Mouse (Mus musculus) layer of hippocampus, adult 18-20 months (tissue): ENCODE data around the gene Gm1043. TPM values are rescaled to one million over a fixed set of nuclear protein-coding genes. Genes with fewer than 3 reads are reported as not detected.

Experiments used
- DNase-seq, 2 experiments: peaks; one replicate each; pipeline ENCODE4 v3.0.0; 2022; ENCODE audit warnings: low spot score in 2 of 2
- total RNA-seq, 2 experiments: library from RNA; stranded (reverse); gene quantifications; 2 replicates each; pipeline ENCODE4 v1.2.3; 2021

Gm1043 gene
- total RNA-seq, 2 experiments from 2014 or later: 27.1 to 29.1 TPM

GRCm38 (mm10) chr5:37198011-37198688 is 113.0 kb downstream of the Gm1043 start:
- DNase-seq: no peak

DNA sequence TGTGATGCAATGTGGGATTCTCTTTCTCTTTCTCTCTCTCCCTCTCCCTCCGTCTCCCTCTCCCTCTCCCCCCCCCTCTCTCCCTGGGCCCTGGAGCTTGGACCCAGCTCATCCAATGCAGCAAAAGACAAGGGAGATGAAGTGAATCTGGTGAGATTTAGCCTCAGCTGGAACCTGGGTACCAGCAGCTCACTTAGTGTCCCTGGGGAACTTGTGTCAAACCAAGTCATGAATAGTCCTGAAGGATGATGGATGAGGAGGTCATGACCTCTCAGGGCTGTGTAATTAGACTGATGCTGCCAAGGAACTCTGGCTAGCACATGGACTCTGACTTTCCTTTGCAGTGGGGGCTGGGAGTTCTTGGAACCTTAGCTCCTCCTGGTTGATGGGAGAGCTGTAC is 117.1 kb downstream of the Gm1043 start:
- DNase-seq: no peak

DNA sequence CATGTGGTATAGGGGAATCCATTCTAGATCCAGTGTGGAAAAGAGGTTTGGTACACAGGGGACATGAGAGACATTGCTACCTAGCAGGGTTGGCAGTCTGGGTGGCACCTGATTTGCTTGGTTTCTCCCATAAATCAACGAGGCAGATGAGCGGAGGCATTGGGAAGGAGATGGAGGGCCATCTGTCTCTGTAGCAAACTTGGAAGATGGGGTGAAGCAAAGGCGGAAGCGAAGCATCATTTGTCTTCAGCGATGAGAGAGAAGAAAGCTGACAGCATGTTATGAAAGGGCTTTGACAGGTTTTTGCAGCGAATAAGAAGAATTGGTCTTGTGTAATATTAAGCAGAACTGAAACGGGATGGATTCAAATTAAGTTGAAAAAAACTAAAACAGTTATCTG is 119.7 kb downstream of the Gm1043 start:
- DNase-seq: peak in 1 of 2 experiments; percentile 57

DNA sequence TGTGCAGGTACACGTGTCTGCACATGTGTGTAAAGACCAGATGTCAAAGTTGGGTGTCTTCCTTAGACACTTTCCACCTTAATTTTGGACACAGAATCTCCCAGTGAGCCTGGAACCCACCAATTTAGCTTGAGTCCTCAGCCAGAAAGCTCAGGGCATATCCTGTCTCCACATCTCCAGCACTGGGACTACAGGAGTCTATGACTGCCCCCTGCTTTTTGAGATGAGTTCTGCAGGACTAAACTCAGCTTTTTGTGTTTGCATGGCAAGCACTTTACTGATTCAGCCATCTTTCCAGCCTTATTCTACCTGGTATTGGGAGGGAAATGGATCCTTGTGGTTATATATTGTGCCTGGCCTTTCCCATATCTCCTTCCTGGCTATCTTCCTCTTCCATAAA is 120.2 kb downstream of the Gm1043 start:
- DNase-seq: peak in 1 of 2 experiments; percentile 39

DNA sequence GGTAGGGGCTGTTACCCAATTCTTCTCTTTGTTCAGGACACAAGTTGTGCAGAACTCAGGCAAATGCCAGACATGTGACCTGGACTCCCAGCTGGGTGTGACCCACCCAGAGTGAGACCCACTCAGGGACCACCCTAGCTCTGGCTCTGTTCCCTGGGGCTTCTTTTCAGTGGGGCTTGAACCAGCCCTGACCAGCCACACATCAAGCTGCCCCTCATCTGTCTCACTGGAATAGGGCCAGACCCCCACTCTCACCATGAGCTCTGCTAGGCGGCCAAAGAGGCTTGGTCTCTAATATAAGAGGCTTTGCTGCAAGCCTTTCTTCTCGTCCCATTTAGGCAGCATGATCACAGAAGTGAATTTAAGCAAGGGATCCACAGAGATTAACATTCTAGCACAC is 121.2 kb downstream of the Gm1043 start:
- DNase-seq: no peak

- DNase-seq: peak in 1 of 2 experiments; percentile 62
These were observed 128.0 kb downstream of the Gm1043 start for GRCm38 (mm10) chr5:37212938-37213708.

GRCm38 (mm10) chr5:37213709-37214103 is 128.5 kb downstream of the Gm1043 start:
- DNase-seq: no peak

DNA sequence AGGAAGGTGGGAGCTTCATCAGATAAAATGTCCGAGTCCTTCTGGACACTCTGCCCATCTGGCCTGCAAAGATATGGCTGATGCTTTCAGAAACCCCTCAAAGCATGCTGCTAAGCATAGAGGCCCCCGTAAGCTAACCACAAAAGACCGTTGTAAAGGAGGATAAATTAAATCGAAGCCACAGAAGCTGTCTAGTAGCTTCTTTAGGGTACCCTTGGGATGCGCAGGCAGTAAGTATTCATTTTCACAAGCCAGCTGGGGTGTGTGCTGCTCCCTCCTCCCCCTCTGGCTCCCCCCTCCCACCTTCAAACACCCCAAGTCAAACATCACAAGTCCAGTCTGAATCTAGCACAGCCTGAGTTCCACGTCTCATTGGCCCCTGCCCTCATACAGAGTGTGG is 129.4 kb downstream of the Gm1043 start:
- no peak for DNase-seq

- no peak for DNase-seq
These were observed 130.1 kb downstream of the Gm1043 start for GRCm38 (mm10) chr5:37215276-37215675.

- DNase-seq: no peak
These were observed 134.4 kb downstream of the Gm1043 start for GRCm38 (mm10) chr5:37219615-37220014.

DNA sequence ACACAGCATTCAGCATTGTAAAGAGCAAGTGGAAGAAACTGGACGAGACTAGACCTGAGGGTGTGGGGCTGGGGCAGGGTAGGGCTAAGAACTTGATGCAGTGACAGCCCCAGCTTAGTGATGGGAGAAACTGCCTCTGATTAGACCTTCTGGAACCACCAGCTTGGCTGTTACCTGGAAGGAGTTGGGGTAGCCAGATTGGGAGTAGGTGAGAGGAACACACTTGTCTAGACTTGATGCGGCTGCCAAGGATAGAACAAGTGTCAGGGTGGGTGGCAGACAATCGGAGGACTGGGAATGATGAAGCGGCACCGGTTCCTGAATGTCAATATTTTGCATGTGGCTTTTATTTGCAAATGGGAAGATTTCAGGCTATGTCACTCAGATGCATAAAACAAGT is 135.4 kb downstream of the Gm1043 start:
- peak in 1 of 2 experiments; percentile 45 for DNase-seq

GRCm38 (mm10) chr5:37221563-37221962 is 136.4 kb downstream of the Gm1043 start:
- no peak for DNase-seq

GRCm38 (mm10) chr5:37222316-37222715 is 137.1 kb downstream of the Gm1043 start:
- DNase-seq: no peak

- DNase-seq: no peak
These were observed 140.5 kb downstream of the Gm1043 start for GRCm38 (mm10) chr5:37225708-37226107.

- no peak for DNase-seq
These were observed 142.9 kb downstream of the Gm1043 start for GRCm38 (mm10) chr5:37227956-37228680.

DNA sequence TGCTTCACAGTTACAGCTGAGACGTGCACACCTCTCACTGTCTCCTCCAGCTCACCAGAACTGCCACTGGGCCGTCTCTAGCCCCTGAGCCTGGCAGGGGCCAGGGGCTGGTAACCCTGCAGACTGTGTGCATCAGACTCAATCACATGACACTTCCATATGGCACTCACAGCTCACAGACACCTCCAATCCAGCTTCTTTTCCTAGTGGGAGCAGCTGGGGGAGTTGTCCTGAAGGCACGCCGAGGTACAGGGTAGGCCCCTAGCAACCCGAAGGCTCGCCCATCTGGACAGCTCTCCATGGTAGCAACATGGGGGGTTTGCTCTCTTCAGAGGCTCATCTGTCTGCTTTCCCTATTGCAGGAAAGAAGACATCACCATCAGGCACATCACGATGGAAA is 143.7 kb downstream of the Gm1043 start:
- no peak for DNase-seq

- DNase-seq: peak in 1 of 2 experiments; percentile 86
These were observed 147.9 kb downstream of the Gm1043 start for GRCm38 (mm10) chr5:37233010-37233557.

- peak in 1 of 2 experiments; percentile 34 for DNase-seq
These were observed 153.5 kb downstream of the Gm1043 start for GRCm38 (mm10) chr5:37238654-37239053.

GRCm38 (mm10) chr5:37240550-37240949 is 155.4 kb downstream of the Gm1043 start:
- no peak for DNase-seq

DNA sequence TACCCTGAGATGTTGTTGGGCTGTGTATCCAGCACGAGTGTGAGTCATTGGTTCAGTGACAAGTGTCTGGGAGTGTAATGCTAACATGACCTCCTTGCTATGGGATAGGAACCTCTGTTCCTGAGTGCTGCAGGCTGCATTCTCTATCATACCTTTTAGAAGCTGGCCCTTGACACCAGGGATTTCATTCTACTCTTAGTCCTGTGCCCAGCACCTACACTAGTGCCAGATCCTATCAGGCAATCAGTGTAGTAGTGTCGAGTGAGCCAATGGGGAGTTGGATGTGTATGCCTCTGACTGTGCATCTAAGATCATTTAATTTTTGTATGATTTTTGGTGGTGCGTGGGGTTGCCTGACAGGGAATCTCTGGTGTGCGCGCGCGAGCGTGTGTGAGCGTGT is 156.1 kb downstream of the Gm1043 start:
- DNase-seq: no peak

GRCm38 (mm10) chr5:37241651-37242151 is 156.5 kb downstream of the Gm1043 start, which contains the start of gene Crmp1:
TSS of gene Crmp1 (plus strand) at chr5:37241940.
- DNase-seq: peak; percentile 83 to 89
